Mouse (Mus musculus): ENCODE results near the gene Kcp. TPM values are rescaled to one million over a fixed set of nuclear protein-coding genes. Genes with fewer than 3 reads are reported as not detected.

Gene Kcp
- total RNA-seq, 2 experiments from 2014 or later = 37.6 to 40.5 TPM

DNA sequence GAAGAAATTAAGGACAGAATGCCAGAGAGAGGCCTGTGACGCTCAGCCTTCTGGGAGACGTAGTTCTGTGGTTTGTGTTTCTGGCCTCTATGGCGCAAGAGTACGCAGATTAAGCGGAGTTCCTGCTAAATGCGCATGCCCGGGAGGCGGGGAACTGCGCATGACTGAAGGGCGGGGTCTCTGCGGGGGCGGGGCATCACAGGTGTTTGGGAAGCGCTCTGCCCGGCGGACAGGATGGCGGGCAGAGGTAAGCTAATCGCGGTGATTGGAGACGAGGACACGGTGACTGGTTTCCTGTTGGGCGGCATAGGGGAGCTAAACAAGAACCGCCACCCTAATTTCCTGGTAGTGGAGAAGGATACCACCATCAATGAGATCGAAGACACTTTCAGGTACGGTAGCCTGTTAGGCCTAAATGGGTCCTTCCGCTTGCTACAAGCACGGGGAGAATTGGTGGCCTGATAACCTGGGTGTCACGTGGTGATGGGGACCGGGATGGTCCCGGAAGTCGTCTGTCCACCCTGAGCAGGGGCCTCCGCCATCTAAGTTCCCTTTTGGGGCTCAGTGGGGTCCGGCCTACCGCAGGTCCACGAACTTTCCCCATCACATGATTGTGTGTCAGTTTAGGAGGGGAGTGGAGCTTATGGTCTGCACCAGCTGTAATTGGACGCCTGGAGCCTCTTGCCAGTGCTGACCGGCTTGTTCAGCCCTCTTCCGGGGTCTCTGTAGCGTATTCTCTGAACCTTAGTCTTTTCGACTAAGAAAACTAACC is 40.0 kb downstream of the Kcp start, which contains the start of gene Atp6v1f:
Gene Atp6v1f (plus strand): TSS at position 136 of the 772 bp plus-strand sequence.
- DNase-seq (ENCODE audit: low spot score in 2 of 2) = peak; percentile 84 to 92

DNA sequence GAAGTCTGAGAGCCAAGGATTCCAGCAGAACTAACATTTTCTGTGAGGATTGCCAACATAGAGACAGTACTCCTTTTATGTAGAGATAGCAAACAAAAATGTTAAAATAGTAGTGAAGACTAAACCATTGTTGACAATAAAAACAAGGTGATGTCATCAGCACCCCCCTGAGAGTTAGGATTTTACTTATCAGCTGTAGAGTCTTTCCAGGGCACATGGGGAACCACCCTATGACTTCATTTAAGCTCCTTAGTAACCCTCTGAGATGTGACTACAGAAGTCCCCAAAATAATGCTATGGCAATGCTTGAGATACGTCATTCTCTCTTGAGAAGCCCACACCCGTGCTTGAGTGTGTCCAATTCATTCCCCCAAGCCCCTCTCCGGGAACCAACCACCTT is 44.4 kb downstream of the Kcp start:
- no peak for DNase-seq (ENCODE audit: low spot score in 2 of 2)

DNA sequence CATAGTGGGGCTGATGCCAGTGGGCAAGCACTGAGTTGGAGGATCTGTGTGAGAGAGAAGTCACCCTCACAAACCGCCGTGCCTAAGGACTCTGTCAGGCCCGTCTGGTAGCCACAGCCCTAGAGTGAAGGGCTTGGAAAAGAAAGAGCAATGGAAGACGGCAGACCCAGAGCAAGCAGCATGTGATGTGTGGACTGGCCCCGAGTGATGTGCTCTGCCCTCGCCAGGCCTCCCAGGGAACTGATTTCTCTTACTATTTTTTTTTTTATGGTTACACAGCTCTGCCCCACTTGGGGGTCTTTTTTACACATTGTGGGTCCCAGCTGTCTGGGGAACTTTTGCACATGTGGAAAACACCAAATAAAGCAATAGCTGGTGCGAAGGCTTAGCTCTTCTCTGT is 46.2 kb downstream of the Kcp start:
- no peak for DNase-seq (ENCODE audit: low spot score in 2 of 2)

DNA sequence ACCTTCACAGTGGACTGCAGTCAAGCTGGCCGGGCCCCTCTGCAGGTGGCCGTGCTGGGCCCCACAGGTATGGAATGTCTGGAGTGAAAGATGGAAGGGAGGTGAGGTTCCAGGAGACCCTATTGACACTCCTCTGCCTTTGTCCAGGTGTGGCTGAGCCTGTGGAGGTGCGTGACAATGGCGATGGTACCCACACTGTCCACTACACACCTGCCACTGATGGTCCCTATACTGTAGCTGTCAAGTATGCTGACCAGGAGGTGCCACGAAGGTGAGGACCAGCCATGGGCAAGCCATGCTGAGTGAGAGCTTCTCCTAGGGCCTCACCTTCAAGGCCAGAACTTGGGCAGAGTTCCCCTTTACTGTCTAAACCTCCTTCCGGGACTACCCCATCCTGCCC is 57.1 kb downstream of the Kcp start:
- no peak for DNase-seq (ENCODE audit: low spot score in 2 of 2)

DNA sequence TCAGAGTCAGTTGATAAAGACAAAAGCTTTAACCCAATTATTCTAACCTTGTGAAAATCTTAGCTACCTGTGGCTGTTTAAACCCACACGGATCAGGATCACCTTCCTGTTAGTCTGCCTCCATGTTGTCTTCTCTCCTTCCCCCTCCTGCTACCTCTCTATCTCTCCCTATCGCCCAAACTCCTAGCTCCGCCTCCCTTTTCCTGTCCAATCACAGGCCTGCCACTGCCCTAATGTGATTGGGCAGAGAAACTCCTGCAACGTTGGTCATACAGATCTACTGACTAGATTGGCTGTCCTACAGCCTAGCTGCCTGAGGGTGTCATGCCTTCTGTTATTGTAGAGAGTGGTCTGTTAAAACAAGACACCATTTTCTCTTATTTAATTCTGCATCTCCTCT is 57.9 kb downstream of the Kcp start:
- DNase-seq (ENCODE audit: low spot score in 2 of 2) = no peak

DNA sequence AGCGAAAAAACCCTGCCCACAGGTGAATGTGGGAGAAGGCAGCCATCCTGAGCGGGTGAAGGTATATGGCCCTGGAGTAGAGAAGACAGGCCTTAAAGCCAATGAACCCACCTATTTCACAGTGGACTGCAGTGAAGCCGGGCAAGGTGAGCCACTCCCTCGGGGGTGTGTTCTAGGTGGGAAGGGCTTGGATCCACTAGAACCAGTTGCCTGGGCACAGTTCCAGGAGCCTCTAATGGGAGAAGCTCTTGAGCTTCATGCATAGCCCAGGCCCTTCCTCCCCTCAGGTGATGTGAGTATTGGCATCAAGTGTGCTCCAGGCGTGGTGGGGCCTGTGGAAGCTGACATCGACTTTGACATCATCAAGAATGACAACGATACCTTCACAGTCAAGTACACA is 62.4 kb downstream of the Kcp start:
- DNase-seq (ENCODE audit: low spot score in 2 of 2) = no peak

DNA sequence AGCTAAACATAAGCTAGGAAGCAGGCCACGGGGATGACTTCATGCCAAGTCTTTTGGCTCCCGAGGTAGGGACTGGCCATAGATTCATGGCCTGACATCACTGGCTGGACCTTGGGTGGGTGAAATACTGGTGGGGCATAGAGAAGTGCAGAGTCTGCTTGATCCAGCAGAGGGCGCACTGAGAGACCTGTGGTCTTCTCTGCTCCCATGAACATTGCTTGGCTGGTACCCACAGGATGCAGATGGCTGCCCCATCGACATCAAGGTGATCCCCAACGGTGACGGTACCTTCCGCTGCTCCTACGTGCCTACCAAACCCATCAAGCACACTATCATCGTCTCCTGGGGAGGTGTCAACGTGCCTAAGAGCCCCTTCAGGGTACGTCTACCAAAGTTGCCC is 63.0 kb downstream of the Kcp start:
- DNase-seq (ENCODE audit: low spot score in 2 of 2) = peak in 1 of 2 experiments; percentile 58

DNA sequence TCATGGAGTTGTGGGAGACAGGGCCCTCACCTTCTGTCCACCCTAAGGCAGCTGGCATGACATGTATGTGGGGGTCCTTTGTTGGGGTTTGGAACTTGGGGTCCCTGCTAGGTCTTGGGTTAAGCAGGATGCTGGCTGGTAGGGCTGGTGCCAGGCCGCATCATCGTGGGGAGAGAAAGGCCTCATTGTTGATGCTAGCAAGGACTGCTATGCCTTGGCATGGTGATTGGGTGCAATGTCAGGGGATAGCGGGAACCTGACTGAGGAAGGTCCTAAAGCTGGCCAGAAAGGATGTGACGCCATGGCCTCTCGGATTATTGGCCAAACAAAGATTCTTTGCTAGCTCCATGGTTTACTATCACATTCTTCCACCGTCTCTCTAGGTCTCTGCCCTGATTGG is 68.0 kb downstream of the Kcp start:
- DNase-seq (ENCODE audit: low spot score in 2 of 2) = no peak

DNA sequence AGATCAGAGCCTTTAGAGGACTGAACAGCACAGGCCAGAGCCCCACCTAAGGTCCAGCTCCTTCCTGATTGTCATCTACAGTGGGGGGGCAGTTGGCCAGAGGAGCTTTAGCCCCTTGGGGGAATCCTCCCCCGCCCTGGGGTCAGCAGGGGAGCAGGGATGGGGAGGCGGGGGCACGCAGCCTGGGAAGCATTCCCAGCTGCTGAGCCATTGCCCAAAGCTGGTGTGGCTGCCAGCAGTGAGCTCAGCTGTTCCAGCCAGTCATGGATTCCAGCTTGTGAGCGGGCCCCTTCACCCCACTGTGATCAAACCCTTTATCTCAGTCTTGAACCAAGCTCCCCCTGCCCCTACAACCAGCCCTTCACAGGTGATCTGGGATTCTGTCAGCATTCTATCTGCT is 68.5 kb downstream of the Kcp start:
- DNase-seq (ENCODE audit: low spot score in 2 of 2) = peak in 1 of 2 experiments; percentile 64

DNA sequence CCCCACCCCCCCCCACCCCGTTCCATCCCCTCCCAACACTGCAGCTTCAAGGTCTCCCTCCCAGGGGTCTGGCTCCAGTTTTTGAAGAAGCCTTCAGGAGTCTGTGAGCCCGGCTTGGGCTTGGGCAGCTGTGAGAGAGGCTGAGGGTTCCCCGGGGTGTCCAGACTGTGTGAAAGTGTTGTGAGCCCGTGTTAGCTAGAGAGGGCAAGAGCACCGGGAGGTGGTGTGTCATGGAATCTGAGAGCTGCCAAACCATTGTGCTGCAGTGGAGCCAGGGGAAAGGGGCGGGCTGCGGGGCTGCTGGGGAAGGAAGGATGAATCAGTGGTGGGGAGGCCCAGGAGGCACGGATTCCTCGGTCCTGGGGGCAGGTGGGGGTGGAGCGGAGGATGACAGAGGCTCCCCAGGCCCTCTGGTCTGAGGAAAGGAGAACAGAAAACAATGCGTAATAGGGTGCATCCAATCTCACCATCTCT is 71.3 kb downstream of the Kcp start:
- peak; percentile 71 to 82 for DNase-seq (ENCODE audit: low spot score in 2 of 2)

DNA sequence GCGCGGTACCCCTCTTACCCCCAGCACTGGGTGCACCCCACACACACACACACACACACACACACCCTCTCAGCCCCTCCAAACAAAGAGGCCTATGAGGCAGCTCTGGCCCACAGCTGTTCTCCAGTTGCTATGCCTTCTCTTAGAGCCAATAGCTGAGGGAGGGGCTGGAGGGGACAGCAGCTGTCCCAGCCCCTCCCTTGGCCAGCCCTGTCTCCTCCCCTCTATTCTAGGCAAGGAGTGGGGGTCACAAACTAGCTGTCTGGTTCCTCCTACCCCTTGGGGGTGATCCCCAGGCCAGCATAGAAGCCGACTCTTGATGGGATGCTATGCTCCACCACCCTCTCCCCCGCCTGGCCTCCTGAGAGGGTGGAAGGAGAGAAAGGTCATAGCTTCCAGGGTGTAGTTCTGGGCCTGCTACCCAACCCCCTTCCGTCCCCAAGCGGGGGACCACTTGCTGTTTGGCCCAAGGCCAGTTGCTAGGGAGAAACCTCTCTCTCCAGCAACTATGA is 71.8 kb downstream of the Kcp start:
- peak; percentile 50 to 75 for DNase-seq (ENCODE audit: low spot score in 2 of 2)

DNA sequence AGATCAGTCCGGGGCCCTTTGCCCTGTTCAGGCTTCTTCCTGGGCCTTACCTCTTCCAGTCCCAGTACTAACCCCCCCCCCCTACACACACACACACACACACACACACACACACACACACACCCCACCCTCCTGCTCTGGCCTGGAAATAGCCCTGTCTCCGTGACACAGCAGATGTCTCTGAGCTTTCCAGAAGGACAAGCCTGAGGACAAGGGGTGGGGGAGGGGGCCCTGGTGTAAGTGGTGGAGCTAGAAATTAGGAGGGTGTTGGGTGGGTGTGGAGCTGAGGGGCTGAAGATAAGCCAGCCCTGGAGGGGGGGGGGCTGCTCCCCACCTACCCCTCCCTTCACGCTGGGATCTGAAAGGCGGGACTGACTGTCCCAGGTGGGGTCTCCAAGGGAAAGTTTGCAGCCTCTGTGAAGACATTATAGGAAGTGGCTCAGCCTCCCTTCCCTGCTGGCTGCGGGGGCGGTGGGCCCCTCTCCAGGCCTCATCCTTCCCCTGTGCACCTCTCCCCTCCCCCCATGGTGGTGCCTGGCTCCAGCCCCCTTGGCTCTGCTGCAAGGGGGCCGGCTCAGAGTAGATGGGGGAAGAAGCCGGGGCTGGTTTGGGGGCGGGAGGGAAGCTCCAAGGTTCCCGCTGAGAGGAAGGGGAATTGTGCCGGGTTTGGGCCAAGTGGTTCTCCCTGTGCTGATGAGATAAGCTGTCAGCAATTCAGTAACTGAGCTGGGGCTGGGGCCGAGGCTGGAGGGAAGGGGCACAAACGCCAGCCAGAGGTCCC is 72.7 kb downstream of the Kcp start:
- peak; percentile 79 to 88 for DNase-seq (ENCODE audit: low spot score in 2 of 2)

DNA sequence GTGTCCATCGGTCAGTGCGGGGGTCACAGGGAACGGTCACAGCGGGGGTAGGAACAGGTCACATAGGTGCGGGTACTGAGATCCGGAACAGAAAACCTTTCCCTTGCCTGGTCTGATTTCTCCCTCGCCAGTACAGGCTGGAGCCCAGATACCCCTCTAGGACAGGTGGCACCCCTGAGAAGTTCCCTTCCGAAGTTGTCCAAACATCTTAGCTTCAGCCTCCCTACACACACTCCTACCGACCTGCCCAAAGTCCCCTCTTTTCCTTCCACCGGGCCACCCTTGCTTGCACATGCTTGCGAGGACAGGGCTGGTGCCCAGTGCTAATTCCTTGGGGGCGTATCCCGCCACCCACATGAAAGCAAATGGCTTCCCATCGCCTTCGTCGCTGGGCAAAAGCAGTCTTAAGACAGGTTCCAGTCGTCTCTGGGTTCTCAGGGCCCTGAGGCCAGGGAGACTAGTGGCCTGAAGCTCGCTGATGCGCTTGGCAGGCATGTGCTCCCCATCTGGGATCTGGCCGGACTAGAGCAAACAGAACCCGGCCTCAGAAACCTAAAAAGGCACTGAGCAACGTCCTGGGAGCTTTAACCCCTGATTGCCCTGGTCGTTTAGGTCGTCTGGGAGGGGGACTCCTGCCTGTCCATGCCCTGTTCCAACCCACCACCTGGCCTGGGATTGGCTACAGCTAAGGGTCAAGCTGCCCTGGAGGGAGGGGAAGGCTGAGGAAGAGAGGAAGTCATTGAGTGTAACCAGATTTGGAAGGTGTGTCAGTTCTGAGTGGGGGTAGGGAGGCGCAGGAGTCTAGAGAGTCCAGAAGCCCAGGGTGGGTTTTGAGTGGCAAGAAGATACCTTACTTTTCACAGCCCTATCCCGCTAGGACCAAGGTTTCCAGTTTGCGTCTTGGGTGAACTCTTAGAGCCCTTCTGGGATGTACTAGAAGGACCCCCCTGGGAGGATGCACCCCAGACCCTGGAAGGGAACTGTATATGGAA is 73.7 kb downstream of the Kcp start:
- DNase-seq (ENCODE audit: low spot score in 2 of 2) = peak in 1 of 2 experiments; percentile 69

DNA sequence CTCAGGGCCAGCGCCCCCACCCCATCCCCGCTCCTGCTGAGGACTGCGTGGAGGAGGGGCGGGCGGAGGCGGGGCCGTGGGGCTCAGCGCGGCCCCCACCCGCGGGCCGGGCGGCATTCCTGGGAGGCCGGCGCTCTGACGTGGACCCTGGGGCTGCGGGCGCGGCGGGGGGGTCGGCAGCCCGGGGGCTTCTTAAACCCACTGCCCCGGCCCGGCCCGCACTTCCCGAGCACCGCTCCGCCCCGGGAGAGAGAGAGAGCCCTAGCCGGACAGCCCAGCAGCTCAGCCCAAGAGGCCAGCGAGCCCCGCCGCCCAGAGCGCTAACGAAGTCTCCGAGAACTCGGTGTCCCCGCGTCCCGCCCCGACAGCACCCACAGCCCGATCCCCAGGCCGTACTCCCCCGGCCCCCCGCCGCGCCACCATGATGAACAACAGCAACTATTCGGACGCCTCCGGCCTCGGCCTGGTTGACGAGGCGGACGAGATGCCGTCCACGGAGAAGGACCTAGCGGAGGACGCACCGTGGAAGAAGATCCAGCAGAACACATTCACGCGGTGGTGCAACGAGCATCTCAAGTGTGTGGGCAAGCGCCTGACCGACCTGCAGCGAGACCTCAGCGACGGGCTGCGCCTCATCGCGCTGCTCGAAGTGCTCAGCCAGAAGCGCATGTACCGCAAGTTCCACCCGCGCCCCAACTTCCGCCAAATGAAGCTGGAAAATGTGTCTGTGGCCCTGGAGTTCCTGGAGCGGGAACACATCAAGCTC is 74.5 kb downstream of the Kcp start, which contains the start of gene Flnc:
Gene Flnc (plus strand): TSS at position 219 of the 766 bp plus-strand sequence.
- DNase-seq (ENCODE audit: low spot score in 2 of 2) = peak; percentile 56 to 72

DNA sequence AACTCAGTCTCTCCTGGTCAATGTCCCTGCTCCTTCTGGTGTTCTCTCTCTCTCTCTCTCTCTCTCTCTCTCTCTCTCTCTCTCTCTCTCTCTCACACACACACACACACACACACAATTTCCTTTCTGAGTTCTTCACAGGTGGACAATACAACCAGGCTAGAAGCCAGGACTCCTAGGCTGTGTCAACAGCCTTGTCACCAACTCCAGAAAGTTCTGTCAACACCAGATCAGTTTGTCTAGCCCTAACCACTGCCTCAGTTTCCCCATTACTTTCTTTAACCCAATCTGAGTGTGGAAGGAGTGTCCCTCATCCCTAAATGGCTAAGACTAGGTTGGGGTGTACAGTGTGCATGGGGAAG is 75.1 kb downstream of the Kcp start:
- DNase-seq (ENCODE audit: low spot score in 2 of 2) = no peak

DNA sequence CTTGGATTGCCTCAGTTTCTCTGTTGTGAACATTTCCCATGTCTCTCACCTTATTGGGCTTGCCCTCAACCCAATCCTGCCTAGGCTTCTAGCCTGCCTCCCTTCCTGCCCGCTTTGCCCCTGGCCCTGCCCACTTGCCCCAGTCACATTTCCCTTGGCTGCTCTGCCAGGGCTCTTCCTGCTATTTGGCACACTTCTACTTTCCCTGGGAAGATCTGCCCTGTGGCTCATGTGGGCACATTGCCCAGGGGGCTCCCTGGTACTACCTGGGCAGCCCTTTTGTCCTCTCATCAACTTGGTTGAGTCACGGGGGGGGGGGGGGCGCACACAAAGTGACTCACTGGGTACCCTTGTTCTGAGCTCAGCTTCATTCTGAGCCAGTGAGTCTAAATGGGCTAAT is 75.6 kb downstream of the Kcp start:
- peak in 1 of 2 experiments; percentile 10 for DNase-seq (ENCODE audit: low spot score in 2 of 2)

DNA sequence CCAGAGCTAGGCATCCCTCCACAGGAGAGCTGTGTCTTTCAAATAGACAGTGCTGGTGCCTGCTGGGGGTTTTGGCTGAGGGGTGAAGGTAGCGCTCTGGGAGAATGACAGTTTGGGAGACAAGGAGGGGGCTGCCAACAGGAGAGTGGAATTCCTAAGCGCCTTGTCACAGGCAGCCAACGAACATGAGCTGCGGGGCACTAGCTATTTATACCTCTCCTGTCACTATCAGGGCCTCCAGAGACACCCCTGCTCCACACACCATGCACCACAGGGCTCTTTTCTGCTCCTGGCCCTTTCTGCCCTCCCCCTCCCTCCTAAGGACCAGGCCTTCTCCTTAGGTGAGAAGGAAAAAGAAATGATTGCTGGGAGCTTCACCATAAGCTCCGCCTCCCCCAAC is 76.3 kb downstream of the Kcp start:
- DNase-seq (ENCODE audit: low spot score in 2 of 2) = no peak

DNA sequence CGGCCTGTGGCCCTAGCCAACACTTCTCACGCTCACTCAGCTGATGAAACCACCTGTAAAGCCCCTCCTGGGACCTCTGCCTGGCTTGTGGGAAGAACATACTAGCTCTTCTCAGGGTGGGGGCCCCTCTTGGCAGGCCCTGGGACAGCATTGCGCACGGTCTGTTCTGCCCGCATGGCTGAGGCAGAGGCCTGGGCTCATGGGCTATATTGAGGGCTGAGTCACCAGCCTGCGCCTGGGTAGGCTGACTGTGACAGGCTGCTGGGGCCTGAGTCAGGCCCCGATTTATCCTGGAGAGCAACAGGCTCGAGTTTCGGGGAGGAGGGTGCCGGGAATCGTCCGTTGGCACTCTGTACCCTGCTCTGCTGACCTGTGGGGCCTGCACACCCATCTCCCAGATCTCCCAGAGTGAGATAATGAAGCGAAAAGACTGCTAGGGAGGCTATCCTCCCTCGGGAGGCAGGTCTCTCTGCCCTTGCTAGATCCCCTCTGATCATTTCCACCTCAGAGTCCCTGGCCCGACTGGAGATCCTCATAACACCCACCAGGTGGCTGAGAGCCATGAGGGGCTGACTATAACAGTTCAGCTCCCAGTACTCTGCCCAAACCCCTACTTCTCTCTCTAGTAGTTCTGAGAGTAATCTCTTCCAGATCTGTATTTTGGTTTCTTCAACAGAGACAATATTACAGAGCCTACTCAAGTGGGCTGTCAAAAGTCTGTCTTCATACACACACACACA is 76.9 kb downstream of the Kcp start:
- DNase-seq (ENCODE audit: low spot score in 2 of 2) = no peak

DNA sequence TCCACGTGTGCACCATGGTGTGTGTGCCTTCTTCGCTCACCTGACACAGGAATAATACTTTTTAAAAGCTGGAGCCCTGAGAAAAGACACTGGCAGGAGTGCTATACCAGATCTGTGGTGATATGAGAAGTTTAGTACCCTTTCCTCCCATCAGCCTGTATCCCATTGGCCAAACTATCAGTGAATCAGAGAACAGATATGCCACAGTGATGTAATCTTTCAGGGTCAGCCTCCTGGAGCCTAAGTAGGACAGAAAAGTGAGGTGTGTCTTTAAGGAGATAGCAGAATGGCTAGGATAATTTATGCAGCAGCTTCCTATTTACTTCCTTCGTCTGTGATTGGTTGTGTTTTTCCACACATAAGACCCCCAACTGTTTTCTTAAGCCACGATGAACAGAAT is 79.6 kb downstream of the Kcp start:
- DNase-seq (ENCODE audit: low spot score in 2 of 2) = no peak
